25 mouse cellular contexts compared by ENCODE assay signal in the genomic region with DNA sequence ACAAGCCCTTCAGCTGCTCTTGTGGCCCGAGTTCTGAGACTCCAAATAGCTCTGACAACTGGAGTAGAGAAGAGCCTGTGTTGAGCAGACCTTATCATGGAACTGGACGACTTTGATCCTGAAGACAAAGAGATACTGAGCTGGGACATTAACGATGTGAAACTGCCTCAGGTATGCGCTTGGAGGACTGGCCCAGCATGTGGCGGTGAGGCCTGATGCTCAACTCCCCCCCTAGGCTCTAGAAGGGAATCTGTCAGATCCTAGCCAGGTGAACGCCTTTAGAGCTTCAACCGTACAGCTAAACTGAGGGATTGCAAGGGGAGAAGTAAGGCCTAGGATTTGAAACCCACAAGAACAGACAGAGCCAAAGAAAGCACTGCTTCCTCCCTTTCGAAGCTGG. TPM values are rescaled to one million over a fixed set of nuclear protein-coding genes. Genes with fewer than 3 reads are reported as not detected.
"Had no signal": no experiment of that assay in that cellular context is flagged by ENCODE, and none has a peak within 500 bp of the region (broad histone marks: within the 10 kb centered on the region; RNA-seq: fewer than 3 reads in every experiment).

No protein-coding gene starts in this region.

- H3K4me3 ChIP-seq: lung, embryonic 15.5 days; megakaryocyte, embryonic 14.5 days; midbrain, embryonic 13.5 days; midbrain, embryonic 15.5 days; neural tube, embryonic 12.5 days had no signal

- H3K27ac ChIP-seq: lung, embryonic 15.5 days; macrophage; midbrain, embryonic 13.5 days; midbrain, embryonic 15.5 days; neural tube, embryonic 12.5 days had no signal

- H3K9me3 ChIP-seq: lung, embryonic 15.5 days; midbrain, embryonic 13.5 days; midbrain, embryonic 15.5 days; neural tube, embryonic 12.5 days had no signal

- H3K36me3 ChIP-seq: lung, embryonic 15.5 days; midbrain, embryonic 13.5 days; midbrain, embryonic 15.5 days; neural tube, embryonic 12.5 days had no signal

- H3K4me1 ChIP-seq: lung, embryonic 15.5 days; midbrain, embryonic 13.5 days; midbrain, embryonic 15.5 days; neural tube, embryonic 12.5 days had no signal

- DNase-seq: liver, postnatal 0 days; lung, adult 2 months; lung, postnatal 14 days; lung, postnatal 36 days; right cerebral cortex, postnatal 14 days; right cerebral cortex, postnatal 4 days; spleen, adult 18-20 months; thymus, adult 18-20 months; thymus, postnatal 14 days; thymus, postnatal 36 days had no signal

- H3K4me2 ChIP-seq: lung, embryonic 15.5 days; midbrain, embryonic 11.5 days; midbrain, embryonic 13.5 days; midbrain, embryonic 15.5 days; neural tube, embryonic 12.5 days had no signal

- H3K9ac ChIP-seq: liver, postnatal 0 days; lung, embryonic 15.5 days; midbrain, embryonic 13.5 days; midbrain, embryonic 15.5 days; neural tube, embryonic 12.5 days had no signal

- H3K27me3 ChIP-seq: lung, embryonic 15.5 days; midbrain, embryonic 13.5 days; midbrain, embryonic 15.5 days; neural tube, embryonic 12.5 days had no signal

RNA-seq across cellular contexts. Expression of gene Gcm1, which starts 2.1 kb away (rescaled TPM):
- total RNA-seq: megakaryocyte progenitor cell, adult 5-6 weeks; midbrain, postnatal 0 days; monocyte, adult 5-6 weeks; neutrophil, adult 5-6 weeks had no signal
- polyA plus RNA-seq: liver, postnatal 0 days; lung, adult 2 months; macrophage; midbrain, embryonic 15.5 days; midbrain, postnatal 0 days; neural tube, embryonic 12.5 days; neural tube, embryonic 14.5 days; small intestine, adult 2 months; stomach, embryonic 14.5 days; stomach, embryonic 16.5 days had no signal
